Mouse (Mus musculus): ENCODE data around the gene Phf14. TPM values are rescaled to one million over a fixed set of nuclear protein-coding genes. Genes with fewer than 3 reads are reported as not detected.

Gene Phf14
- polyA plus RNA-seq, 1 experiment from 2014 or later = 101 TPM

- no peak overlapping the region for H3K4me3 ChIP-seq
- WGBS = 98% methylated on average over 2 of the region's 2 CpGs
- no peak overlapping the region for H3K4me2 ChIP-seq (replicated peaks)
- peaks cover 5% of the 10 kb centered on the region; the same call in 1 of the 2 replicates for H3K36me3 ChIP-seq
- no peak for ATAC-seq (ENCODE audit: low FRiP score, low read depth)
- H3K27me3 ChIP-seq (replicated peaks) = no peaks in the 10 kb centered on the region
- no peak overlapping the region for H3K9ac ChIP-seq
- H3K27ac ChIP-seq = no peak overlapping the region
- no peaks in the 10 kb centered on the region for H3K4me1 ChIP-seq
- no peaks in the 10 kb centered on the region for H3K9me3 ChIP-seq
Observed at GRCm38 (mm10) chr6:12023395-12023794, 115.8 kb downstream of the Phf14 start.

- 87% methylated on average over 2 of the region's 2 CpGs for WGBS
- Histone ChIP-seq H3K4me2 (replicated peaks) (no peak overlapping the region), H3K27ac (no peak overlapping the region), H3K4me3 (no peak overlapping the region), H3K9me3 (no peaks in the 10 kb centered on the region), H3K4me1 (no peaks in the 10 kb centered on the region), H3K36me3 (no peaks in the 10 kb centered on the region), H3K27me3 (replicated peaks) (no peaks in the 10 kb centered on the region), H3K9ac (no peak overlapping the region)
- ATAC-seq (ENCODE audit: low FRiP score, low read depth) = no peak
Observed at GRCm38 (mm10) chr6:12026804-12027537, 119.4 kb downstream of the Phf14 start.

GRCm38 (mm10) chr6:12034561-12034960, 127.0 kb downstream of the Phf14 start:
- H3K4me1 ChIP-seq = no peaks in the 10 kb centered on the region
- H3K4me3 ChIP-seq = no peak overlapping the region
- no peak overlapping the region for H3K4me2 ChIP-seq (replicated peaks)
- WGBS = 73% methylated on average over 4 of the region's 4 CpGs
- no peak overlapping the region for H3K27ac ChIP-seq
- no peaks in the 10 kb centered on the region for H3K9me3 ChIP-seq
- no peaks in the 10 kb centered on the region for H3K27me3 ChIP-seq (replicated peaks)
- no peak for ATAC-seq (ENCODE audit: low FRiP score, low read depth)
- no peak overlapping the region for H3K9ac ChIP-seq
- H3K36me3 ChIP-seq = no peaks in the 10 kb centered on the region

GRCm38 (mm10) chr6:12038268-12038667, 130.7 kb downstream of the Phf14 start:
- H3K4me1 ChIP-seq = no peaks in the 10 kb centered on the region
- WGBS = 84% methylated on average over 7 of the region's 7 CpGs
- no peaks in the 10 kb centered on the region for H3K27me3 ChIP-seq (replicated peaks)
- no peaks in the 10 kb centered on the region for H3K36me3 ChIP-seq
- no peak overlapping the region for H3K4me3 ChIP-seq
- H3K9me3 ChIP-seq = no peaks in the 10 kb centered on the region
- no peak overlapping the region for H3K9ac ChIP-seq
- no peak for ATAC-seq (ENCODE audit: low FRiP score, low read depth)
- no peak overlapping the region for H3K27ac ChIP-seq
- no peak overlapping the region for H3K4me2 ChIP-seq (replicated peaks)

GRCm38 (mm10) chr6:12052884-12053283, 145.3 kb downstream of the Phf14 start:
- H3K4me1 ChIP-seq = no peaks in the 10 kb centered on the region
- H3K9me3 ChIP-seq = no peaks in the 10 kb centered on the region
- no peak overlapping the region for H3K9ac ChIP-seq
- no peaks in the 10 kb centered on the region for H3K27me3 ChIP-seq (replicated peaks)
- no peak overlapping the region for H3K4me3 ChIP-seq
- H3K36me3 ChIP-seq = no peaks in the 10 kb centered on the region
- no peak overlapping the region for H3K27ac ChIP-seq
- 83% methylated on average over 2 of the region's 2 CpGs for WGBS
- ATAC-seq (ENCODE audit: low FRiP score, low read depth) = no peak
- H3K4me2 ChIP-seq (replicated peaks) = no peak overlapping the region

- whole genome bisulfite sequencing = 61% methylated on average over 3 of the region's 3 CpGs
- Histone ChIP-seq H3K9me3 (no peaks in the 10 kb centered on the region), H3K27ac (no peak overlapping the region), H3K36me3 (no peaks in the 10 kb centered on the region), H3K4me2 (replicated peaks) (no peak overlapping the region), H3K4me1 (no peaks in the 10 kb centered on the region), H3K27me3 (replicated peaks) (no peaks in the 10 kb centered on the region), H3K4me3 (no peak overlapping the region), H3K9ac (no peak overlapping the region)
- ATAC-seq (ENCODE audit: low FRiP score, low read depth) = no peak
Observed at GRCm38 (mm10) chr6:12054149-12054548, 146.5 kb downstream of the Phf14 start.

- no peak overlapping the region for H3K27ac ChIP-seq
- no peaks in the 10 kb centered on the region for H3K4me1 ChIP-seq
- H3K36me3 ChIP-seq = no peaks in the 10 kb centered on the region
- H3K9ac ChIP-seq = no peak overlapping the region
- no peak overlapping the region for H3K4me2 ChIP-seq (replicated peaks)
- no peaks in the 10 kb centered on the region for H3K9me3 ChIP-seq
- no peak overlapping the region for H3K4me3 ChIP-seq
- WGBS = 61% methylated on average over 5 of the region's 5 CpGs
- peak; percentile 61; the same call in 1 of the 2 replicates for ATAC-seq (ENCODE audit: low FRiP score, low read depth)
- no peaks in the 10 kb centered on the region for H3K27me3 ChIP-seq (replicated peaks)
Observed at GRCm38 (mm10) chr6:12058717-12059116, 151.1 kb downstream of the Phf14 start.

GRCm38 (mm10) chr6:12059971-12060370, 152.4 kb downstream of the Phf14 start:
- Histone ChIP-seq H3K27me3 (replicated peaks) (no peaks in the 10 kb centered on the region), H3K9ac (no peak overlapping the region), H3K27ac (no peak overlapping the region), H3K4me2 (replicated peaks) (no peak overlapping the region), H3K4me1 (no peaks in the 10 kb centered on the region), H3K36me3 (no peaks in the 10 kb centered on the region), H3K4me3 (no peak overlapping the region), H3K9me3 (no peaks in the 10 kb centered on the region)
- 93% methylated on average over 7 of the region's 7 CpGs for WGBS
- no peak for ATAC-seq (ENCODE audit: low FRiP score, low read depth)

GRCm38 (mm10) chr6:12060452-12061140, 153.0 kb downstream of the Phf14 start:
- H3K36me3 ChIP-seq = no peaks in the 10 kb centered on the region
- 91% methylated on average over 9 of the region's 9 CpGs for WGBS
- H3K4me1 ChIP-seq = no peaks in the 10 kb centered on the region
- H3K27ac ChIP-seq = no peak overlapping the region
- ATAC-seq (ENCODE audit: low FRiP score, low read depth) = no peak
- no peaks in the 10 kb centered on the region for H3K27me3 ChIP-seq (replicated peaks)
- H3K4me3 ChIP-seq = no peak overlapping the region
- H3K9me3 ChIP-seq = no peaks in the 10 kb centered on the region
- no peak overlapping the region for H3K9ac ChIP-seq
- no peak overlapping the region for H3K4me2 ChIP-seq (replicated peaks)

- Histone ChIP-seq H3K4me1 (no peaks in the 10 kb centered on the region), H3K36me3 (no peaks in the 10 kb centered on the region), H3K27ac (no peak overlapping the region), H3K27me3 (replicated peaks) (no peaks in the 10 kb centered on the region), H3K9ac (no peak overlapping the region), H3K9me3 (no peaks in the 10 kb centered on the region), H3K4me2 (replicated peaks) (no peak overlapping the region), H3K4me3 (no peak overlapping the region)
- ATAC-seq (ENCODE audit: low FRiP score, low read depth) = no peak
- 62% methylated on average over 4 of the region's 4 CpGs for WGBS
Observed at GRCm38 (mm10) chr6:12067956-12068355, 160.3 kb downstream of the Phf14 start.

GRCm38 (mm10) chr6:12069357-12069756, 161.7 kb downstream of the Phf14 start:
- no peaks in the 10 kb centered on the region for H3K36me3 ChIP-seq

GRCm38 (mm10) chr6:12074599-12074998, 167.0 kb downstream of the Phf14 start:
- Histone ChIP-seq H3K36me3 (no peaks in the 10 kb centered on the region), H3K4me2 (replicated peaks) (no peak overlapping the region), H3K9me3 (no peaks in the 10 kb centered on the region), H3K4me3 (no peak overlapping the region), H3K4me1 (no peaks in the 10 kb centered on the region), H3K27me3 (replicated peaks) (no peaks in the 10 kb centered on the region), H3K9ac (no peak overlapping the region), H3K27ac (no peak overlapping the region)
- ATAC-seq (ENCODE audit: low FRiP score, low read depth) = no peak
- WGBS = 50% methylated on average over 5 of the region's 5 CpGs

More at GRCm38 (mm10) chr6:12069357-12069756, 161.7 kb downstream of the Phf14 start:
- no peaks in the 10 kb centered on the region for H3K9me3 ChIP-seq
- ATAC-seq (ENCODE audit: low FRiP score, low read depth) = no peak
- no peaks in the 10 kb centered on the region for H3K27me3 ChIP-seq (replicated peaks)
- 93% methylated on average over 2 of the region's 2 CpGs for WGBS
- H3K4me2 ChIP-seq (replicated peaks) = no peak overlapping the region
- no peak overlapping the region for H3K4me3 ChIP-seq
- H3K27ac ChIP-seq = no peak overlapping the region
- H3K4me1 ChIP-seq = no peaks in the 10 kb centered on the region
- no peak overlapping the region for H3K9ac ChIP-seq
